Mouse (Mus musculus): ENCODE measurements around the gene Sp100.

The Sp100 gene

GRCm38 (mm10) chr1:85697721-85698493 lies 48.1 kb downstream of the Sp100 start:
- in situ Hi-C loops (cut with MboI, MseI), result no loop called here

- in situ Hi-C loops (cut with MboI, MseI), result no loop called here
These were observed 52.7 kb downstream of the Sp100 start for GRCm38 (mm10) chr1:85702531-85702930.

DNA sequence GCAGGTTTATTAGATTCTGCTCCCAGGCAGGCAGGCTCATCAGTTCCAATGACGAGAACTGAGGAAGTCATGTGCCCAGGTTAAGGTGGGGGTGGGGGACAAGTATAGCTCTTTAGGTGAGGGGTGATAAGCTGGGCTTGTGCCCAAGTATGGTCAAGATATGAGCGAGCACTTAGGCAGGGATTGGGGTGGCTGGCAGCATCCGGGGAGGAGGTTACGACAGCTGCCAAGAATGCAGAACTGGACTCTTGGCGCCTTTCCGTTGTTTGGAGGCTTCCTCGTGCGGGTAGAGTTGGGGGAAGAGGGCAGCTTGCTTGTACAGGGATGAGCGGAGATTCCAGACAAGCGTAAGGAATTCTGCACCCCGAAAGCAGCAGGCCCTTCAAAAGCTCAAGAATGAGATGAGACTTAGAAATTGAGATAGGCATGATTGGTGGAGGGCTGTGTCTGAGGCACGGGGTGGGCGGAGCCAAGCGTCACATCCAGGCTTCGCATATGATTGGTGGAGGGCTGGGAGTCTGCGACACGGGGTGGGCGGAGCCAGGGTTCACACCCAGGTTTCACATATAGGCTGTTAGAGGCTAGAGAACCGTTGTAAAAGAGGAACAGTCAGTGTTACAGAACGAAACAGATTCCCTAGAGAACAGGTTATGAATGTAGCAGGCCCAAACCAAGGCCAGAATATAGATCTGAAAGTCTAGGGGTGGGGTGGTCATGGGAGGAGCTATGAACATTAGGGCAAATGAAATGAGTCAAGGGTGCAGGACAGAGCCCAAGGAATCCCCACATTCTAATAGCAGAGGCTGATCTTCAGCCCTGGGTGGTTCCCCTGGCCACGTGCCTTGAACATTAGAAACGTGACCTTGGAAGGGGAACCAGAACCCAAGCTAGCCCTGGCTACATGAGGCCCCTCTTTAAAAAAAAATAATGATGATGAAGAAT lies 53.7 kb downstream of the Sp100 start:
- in situ Hi-C loops (cut with MboI, MseI), result no loop called here

DNA sequence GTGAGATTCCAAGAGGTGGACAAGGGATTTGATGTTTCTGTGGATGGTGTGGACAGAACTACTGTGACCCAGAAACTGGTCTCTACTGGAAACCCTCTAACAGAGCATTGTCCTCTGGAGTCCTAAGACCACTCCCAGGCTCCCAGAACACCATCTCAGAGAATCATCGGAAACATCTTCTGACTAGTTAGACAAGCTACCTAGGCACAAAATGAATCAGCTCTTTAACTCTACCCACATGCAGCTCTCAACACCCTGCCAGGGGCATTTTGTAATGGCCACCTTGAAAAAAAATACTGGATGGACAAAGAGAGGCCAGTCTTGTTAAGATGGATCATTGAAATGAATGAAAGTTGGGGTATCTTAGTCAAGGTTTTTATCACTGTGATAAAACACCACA lies 55.8 kb downstream of the Sp100 start:
- in situ Hi-C loops (cut with MboI, MseI), result no loop called here

- in situ Hi-C loops (cut with MboI, MseI), result no loop called here
These were observed 57.0 kb downstream of the Sp100 start for GRCm38 (mm10) chr1:85706754-85707153.

DNA sequence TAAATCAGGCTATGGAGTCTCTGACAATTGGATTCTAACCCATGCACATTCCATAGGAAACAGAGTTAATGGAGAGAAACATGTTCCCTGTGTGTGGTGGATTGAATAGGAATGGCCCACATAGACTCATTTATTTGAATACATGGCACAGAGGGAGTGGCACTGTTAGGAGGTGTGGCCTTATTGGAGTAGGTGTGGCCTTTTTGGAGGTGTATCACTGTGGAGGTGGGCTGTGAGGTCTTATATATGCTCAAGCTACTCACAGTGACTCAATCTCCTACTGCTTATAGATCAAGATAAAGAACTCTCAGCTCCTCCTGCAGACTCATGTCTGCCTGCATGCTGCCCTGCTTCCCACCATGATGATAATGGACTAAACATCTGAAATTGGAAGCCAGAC lies 64.7 kb downstream of the Sp100 start:
- in situ Hi-C loops (cut with MboI, MseI), result loop anchor here (5.0 kb wide), 1 partner anchor 1413 kb away; no protein-coding TSS in a partner anchor

DNA sequence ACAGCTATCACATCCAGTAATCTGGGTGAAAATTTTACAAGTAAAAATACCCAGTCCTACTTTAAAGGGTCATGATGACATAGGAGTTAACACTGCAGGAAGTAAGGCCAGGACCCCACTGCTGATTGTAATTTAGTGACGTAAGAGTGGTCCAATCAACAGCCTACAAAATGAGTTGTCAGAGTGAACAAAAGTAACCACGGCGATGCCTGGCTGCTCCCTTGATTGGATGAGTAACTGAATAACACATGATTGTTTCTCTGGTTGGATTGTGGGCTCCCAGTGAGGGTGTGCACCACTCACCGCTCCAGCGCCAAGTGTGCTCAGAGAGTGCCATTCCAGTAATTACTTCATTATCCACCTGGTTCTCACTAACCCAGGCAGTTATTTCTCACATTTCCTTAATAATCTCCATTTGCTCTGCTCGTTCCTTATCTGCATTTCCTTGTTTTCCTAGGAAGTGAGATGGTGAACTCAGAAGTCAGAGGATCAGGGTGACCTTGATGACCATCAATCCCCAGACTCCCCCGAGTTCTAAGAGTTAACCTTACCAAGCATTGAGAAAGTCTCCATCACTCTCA lies 66.7 kb downstream of the Sp100 start:
- in situ Hi-C loops (cut with MboI, MseI), result no loop called here

GRCm38 (mm10) chr1:85719049-85719448 lies 69.3 kb downstream of the Sp100 start:
- in situ Hi-C loops (cut with MboI, MseI), result no loop called here

DNA sequence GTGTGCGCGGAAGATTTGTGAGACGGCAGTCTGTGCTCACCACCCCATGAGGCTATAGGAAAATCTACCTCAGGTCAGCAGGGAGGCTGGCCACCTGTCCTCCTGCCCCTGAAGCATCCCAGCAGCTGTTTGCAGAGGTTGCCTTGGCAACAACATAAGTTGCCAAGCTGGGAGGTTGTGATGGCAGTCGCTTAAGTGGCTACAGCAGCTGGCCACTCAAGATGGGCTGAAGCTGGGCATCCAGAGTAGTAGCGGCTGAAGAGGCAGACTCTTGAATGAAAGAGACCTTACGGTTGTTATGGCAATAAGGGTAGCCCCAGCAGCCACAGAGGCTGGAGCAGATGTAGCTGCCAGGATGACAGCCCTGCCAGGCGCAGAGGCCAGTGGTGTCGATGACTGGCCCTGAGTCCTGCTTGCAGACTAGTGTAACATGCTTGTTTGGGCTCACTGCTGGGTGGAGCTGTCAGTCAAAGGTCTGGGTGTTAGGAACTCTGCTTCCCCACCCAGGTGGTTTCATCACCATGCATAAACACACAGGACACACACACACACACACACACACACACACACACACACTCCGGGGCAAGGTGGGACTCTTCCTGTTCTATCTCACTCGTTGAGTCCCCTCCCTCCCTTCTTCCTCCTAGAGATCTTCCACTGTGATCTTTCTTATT lies 70.6 kb downstream of the Sp100 start:
- in situ Hi-C loops (cut with MboI, MseI), result no loop called here

- in situ Hi-C loops (cut with MboI, MseI), result loop anchor here (25.0 kb wide), 1 partner anchor 143 kb away; the partner anchor contains the start of genes G530012D18Rik and Sp110
These were observed 80.7 kb downstream of the Sp100 start for GRCm38 (mm10) chr1:85730471-85730870.

GRCm38 (mm10) chr1:85732581-85732980 lies 82.8 kb downstream of the Sp100 start:
- in situ Hi-C loops (cut with MboI, MseI), result loop anchor here (25.0 kb wide), 1 partner anchor 145 kb away; the partner anchor contains the start of genes G530012D18Rik and Sp110

GRCm38 (mm10) chr1:85734511-85734910 lies 84.7 kb downstream of the Sp100 start:
- in situ Hi-C loops (cut with MboI, MseI), result loop anchor here (25.0 kb wide), 1 partner anchor 147 kb away; the partner anchor contains the start of genes G530012D18Rik and Sp110

DNA sequence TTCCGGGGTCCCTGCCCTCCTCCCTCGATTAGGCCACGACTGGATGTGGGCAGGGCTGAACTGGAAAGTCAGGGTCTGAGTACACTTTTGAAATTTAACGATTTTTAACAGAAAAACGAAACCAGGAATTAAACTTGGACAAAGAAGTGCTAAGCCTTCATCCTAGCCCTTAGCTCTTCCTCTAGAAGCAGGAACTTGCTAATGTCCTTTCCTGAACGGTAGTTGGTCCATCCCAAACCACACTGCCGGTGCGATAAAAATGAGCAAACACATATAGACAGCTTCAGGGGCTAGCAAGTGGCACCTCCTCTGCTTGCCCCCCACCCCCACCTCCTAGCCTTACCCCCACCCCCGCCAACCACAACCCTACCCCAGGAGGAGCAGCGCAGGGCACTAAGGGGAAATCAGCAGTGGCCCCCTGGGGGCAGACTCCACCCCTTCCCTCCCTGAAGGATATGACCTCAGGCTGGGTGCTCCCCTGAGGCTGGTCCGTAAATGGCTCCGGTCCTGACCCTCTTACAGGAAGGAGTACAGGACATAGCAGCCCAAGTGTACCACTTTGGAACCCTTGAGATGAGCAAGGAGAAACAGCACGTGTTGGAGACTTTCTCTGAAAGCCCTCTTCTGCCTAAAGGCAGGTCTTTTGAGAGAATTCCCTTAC lies 85.8 kb downstream of the Sp100 start:
- in situ Hi-C loops (cut with MboI, MseI), result loop anchor here (25.0 kb wide), 1 partner anchor 148 kb away; the partner anchor contains the start of genes G530012D18Rik and Sp110

DNA sequence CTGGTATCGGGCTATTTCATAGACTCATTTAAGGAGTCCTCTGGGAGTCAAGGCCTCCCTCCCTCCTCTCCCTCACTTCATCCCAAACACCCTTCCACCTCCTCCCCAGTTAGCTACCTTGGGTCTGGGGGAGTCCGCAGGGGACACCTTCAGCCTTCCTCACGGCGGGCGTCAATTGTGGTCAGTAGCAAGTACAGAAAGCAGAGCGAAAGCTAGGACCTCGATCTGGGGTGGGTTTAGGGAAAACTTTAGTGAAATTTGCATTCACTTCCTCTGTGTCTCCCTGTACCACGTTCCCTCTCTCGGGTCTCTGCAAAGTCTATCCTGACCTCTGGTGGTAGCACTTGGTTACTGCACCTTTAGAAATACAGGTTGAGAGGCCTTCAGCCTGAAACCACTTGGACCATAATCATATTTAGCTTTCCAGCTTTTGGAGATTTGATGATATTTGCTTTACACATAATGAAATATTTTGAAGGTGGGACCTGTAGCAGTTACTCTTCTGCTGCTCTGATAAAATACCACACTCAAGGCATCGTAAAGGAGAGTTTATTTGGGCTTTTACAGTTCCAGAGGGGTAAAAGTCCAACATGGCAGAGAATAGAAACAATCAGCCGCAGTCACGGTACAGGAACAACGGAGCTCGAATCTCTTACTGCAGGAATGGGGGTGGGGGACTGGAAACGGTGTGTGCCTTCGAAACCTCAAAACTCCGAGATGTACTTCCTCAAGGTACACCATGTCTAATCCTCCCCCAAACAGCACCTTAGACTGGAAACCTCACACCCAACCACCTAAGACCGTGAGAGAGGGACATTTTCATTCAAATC lies 86.8 kb downstream of the Sp100 start:
- in situ Hi-C loops (cut with MboI, MseI), result loop anchor here (25.0 kb wide), 1 partner anchor 149 kb away; the partner anchor contains the start of genes G530012D18Rik and Sp110

DNA sequence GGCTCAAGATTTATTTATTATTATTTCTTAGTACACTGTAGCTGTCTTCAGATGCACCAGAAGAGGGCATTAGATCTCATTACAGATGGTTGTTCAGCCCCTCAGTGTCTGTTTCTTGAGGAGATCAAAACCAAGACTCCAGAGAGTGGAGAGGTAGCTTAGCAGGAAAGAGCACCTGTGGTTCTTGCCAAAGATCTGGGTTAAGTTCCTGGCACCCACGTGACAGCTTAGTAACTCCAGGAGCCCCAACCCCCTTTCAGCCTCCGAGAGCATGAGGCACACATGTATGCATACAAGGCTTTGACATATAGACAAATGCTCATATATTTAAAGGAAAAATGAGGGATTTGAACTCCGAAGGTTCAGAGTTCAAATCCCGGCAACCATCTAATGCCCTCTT lies 89.2 kb downstream of the Sp100 start:
- in situ Hi-C loops (cut with MboI, MseI), result loop anchor here (25.0 kb wide), 1 partner anchor 152 kb away; the partner anchor contains the start of genes G530012D18Rik and Sp110

DNA sequence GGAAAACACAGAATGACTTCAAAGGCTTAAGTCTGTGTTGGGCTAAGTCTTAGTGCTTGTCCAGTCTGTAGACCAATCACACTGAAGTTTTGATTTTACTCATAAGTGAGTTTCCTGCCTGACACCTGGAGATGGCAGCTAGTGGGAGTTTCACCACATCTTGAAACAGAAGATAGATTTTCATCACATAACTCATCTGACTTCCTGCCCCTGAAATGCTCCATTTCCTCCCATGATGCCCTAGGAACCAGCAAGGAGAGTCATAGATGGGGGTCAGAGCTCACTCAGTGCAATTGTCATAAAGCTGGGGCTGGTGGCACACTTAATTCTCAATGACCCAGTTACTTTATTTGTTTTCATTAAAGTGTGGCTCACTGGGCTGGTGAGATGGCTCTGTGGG lies 90.0 kb downstream of the Sp100 start:
- in situ Hi-C loops (cut with MboI, MseI), result loop anchor here (10.0 to 25.0 kb wide), 2 partner anchors 55 to 153 kb away; partner anchors contain the start of genes Cab39, G530012D18Rik and Sp110

DNA sequence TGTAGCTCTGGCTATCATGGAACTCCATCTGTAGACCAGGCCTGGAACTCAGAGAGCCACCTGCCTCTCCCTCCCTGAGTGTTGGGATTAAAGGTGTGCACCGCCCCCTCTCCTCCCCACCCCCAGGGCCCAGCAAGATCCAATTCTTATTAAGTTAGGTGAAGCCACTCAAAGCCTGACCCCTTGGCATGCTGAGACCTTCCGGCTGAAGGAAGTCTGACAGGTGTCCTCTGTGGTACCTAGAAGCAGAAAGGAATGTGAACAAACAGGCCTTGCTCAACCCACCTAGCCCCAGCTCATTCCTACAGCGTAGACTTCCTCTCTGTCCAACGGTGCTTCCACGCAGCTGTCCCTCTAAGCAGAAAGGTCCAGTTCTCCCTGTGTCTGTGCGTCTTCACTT lies 91.1 kb downstream of the Sp100 start:
- in situ Hi-C loops (cut with MboI, MseI), result loop anchor here (10.0 to 25.0 kb wide), 2 partner anchors 54 to 154 kb away; partner anchors contain the start of genes Cab39, G530012D18Rik and Sp110

GRCm38 (mm10) chr1:85742333-85742732 lies 92.5 kb downstream of the Sp100 start:
- in situ Hi-C loops (cut with MboI, MseI), result loop anchor here (10.0 to 25.0 kb wide), 2 partner anchors 52 to 155 kb away; partner anchors contain the start of genes Cab39, G530012D18Rik and Sp110

DNA sequence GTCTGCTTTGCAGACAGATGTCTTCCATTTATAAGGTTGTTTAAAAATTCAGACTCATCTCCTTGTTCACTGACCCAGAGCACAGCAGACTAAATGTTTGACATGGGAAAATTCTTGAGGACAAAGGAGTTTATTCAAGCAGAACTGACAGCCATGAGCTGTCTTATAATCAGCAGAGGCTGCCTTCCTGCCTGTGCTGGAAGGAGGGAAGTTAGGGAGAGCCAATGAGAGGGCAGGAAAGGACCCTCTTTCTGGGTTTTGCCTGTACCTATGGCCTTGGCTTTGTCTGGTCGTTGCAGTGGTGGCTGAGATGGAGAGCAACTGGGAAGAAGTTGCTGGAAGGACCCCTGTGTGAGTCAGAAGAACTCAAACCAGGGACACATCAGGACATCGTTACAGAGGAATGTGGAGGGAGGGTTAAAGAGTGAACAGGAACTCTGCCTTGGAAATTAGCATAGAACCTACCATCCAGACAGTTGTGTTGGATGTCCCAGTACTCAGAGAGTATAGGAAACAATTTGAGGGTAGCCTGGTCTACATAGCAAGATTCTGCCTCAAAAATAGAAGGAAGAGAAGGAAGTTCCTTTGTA lies 93.2 kb downstream of the Sp100 start:
- in situ Hi-C loops (cut with MboI, MseI), result loop anchor here (10.0 to 25.0 kb wide), 2 partner anchors 52 to 156 kb away; partner anchors contain the start of genes Cab39, G530012D18Rik and Sp110

All from T-helper 1 cell (primary cell).